8 mouse cellular contexts compared by ENCODE assay signal in genomic region chr3:101603661-101604549, GRCm38 (mm10). TPM values are rescaled to one million over a fixed set of nuclear protein-coding genes. Genes with fewer than 3 reads are reported as not detected.
DNase-seq lines count a peak whose midpoint lies in the region; ATAC-seq and TF ChIP-seq lines count a peak whose summit lies in the region.

No protein-coding gene starts in this region.

- peak overlapping the region; percentile 77 for H3K4me3 ChIP-seq in forebrain, postnatal 0 days (ENCODE audit: low read depth, low read length)

- no peaks in the 10 kb centered on the region for H3K9me3 ChIP-seq in forebrain, postnatal 0 days (ENCODE audit: low read length)

- DNase-seq in MEL-GATA-1-ER (ENCODE audit: extremely low read depth, low read depth), result peak; percentile 74
- peak; percentile 89 to 91 for DNase-seq in cerebellum, adult 18-20 months
- peak; percentile 82 for DNase-seq in forebrain, postnatal 0 days
- DNase-seq in heart, postnatal 4 days, result peak; percentile 86
- peak; percentile 72 to 82 for DNase-seq in layer of hippocampus, postnatal 10 days (ENCODE audit: low spot score in 2 of 2)
- peak; percentile 86 for DNase-seq in lung, postnatal 25 days (ENCODE audit: low spot score)
- DNase-seq in retina, adult 2 months (ENCODE audit: low read depth, low spot score), result peak; percentile 67
- DNase-seq in urinary bladder, adult 18-20 months (ENCODE audit: low spot score in 2 of 2), result peak; percentile 77 to 80

- H3K27me3 ChIP-seq in forebrain, postnatal 0 days (ENCODE audit: insufficient read depth, low read length), result no peaks in the 10 kb centered on the region

- peak overlapping the region; percentile 95 for H3K9ac ChIP-seq in forebrain, postnatal 0 days

- peak overlapping the region; percentile 93 for H3K27ac ChIP-seq in forebrain, postnatal 0 days (ENCODE audit: low read depth, low read length)

- H3K36me3 ChIP-seq in forebrain, postnatal 0 days (ENCODE audit: insufficient read depth), result no peaks in the 10 kb centered on the region

- under 1% methylated on average over 48 of the region's 68 CpGs for WGBS in forebrain, postnatal 0 days

- ATAC-seq in forebrain, postnatal 0 days, result peak; percentile 80

- H3K4me2 ChIP-seq in forebrain, postnatal 0 days (ENCODE audit: low read depth), result peak overlapping the region; percentile 64

- H3K4me1 ChIP-seq in forebrain, postnatal 0 days (ENCODE audit: insufficient read depth), result peaks cover 37% of the 10 kb centered on the region

- TF ChIP-seq CTCF in forebrain, postnatal 0 days (IDR thresholded peaks at IDR 0.05; ENCODE audit: low read depth), result peak; percentile 61

RNA-seq across cellular contexts. Expression of gene Atp1a1, which starts 0.6 kb away (rescaled TPM):
- 160 and 199 TPM in 2 replicates for total RNA-seq in forebrain, postnatal 0 days (2014; rRNA removed)
- 50.2 and 53.7 TPM in 2 replicates for polyA plus RNA-seq in forebrain, postnatal 0 days (2015; fragmentation: Nextera tagmentation; extraction: Ambion mirVana)
- 1,000 to 10,000 TPM; 1,042 to 1,100 TPM for total RNA-seq in heart, postnatal 4 days (2021)
- total RNA-seq in layer of hippocampus, postnatal 10 days (2021), result 100 to 1,000 TPM; 367 to 390 TPM

Comparison
In these comparisons a context has a peak if more than half of its experiments do, and no peak if none do; other contexts are left out.
1. Peak in every context shown above with its lines: DNase-seq, ATAC-seq, H3K4me3 ChIP-seq and H3K27ac ChIP-seq.